Mouse (Mus musculus) layer of hippocampus, adult 11-12 months (tissue): ENCODE measurements around the gene Nfia.

ENCODE experiments used
- DNase-seq: peaks from one replicate; pipeline ENCODE4 v3.0.0; 2022; ENCODE audit warnings: low spot score

Gene Nfia

DNA sequence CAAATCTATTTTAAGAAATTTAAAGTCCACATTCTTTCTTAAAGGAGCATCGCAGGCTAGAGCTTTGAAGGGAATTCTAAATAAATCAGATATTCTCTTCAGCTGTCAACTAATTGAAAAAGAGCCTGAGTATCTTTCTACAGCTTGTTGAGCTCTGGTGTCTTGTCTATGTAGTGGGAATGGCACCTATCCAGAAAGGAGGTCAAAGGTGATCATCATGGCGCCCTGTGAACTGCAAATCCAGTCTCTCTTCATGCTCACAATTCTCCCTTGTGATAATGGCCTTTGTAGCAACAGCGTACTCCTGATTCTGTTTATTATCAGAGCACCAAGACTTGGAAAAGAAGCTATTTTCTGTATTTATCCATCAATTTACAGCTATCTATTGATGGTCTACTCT is 6.4 kb upstream of the Nfia start:
- no peak for DNase-seq

DNA sequence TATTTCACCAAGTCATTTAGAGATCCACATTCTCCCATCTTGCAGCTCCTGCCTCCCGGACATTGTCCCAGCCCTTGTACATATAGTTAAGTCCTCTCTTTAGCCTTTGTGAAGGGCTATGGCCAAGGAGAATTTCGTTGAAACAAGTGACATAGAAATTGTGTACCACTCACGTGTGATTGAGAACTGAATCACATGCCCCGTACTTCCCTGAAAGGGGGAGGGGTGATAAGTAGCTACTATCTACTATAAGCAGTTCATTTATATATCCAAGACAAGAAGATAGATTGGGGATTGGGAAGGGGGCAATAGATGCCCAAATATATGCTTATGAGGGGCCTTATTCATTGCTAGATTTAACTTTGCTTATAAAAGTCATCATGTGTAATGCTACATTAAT is 5.5 kb upstream of the Nfia start:
- no peak for DNase-seq

DNA sequence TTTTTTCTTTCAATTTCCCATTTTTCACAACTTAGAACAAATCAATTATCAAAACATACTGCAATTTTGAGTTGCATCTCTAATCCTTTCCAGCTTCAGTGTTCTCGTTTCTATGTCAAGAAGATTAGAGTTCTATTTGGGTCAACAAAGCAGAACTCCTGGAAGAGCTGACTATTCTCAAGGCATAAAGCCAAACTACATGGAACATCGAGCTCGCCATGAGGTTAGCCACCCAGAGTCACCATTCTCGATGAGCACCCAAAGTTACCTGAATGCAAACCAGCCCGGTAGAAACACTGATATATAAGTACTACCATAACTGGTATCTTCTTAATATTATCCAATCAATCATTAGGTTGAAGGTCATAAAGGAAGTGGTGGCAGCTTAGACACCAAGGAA is 5.0 kb upstream of the Nfia start:
- DNase-seq, result no peak

DNA sequence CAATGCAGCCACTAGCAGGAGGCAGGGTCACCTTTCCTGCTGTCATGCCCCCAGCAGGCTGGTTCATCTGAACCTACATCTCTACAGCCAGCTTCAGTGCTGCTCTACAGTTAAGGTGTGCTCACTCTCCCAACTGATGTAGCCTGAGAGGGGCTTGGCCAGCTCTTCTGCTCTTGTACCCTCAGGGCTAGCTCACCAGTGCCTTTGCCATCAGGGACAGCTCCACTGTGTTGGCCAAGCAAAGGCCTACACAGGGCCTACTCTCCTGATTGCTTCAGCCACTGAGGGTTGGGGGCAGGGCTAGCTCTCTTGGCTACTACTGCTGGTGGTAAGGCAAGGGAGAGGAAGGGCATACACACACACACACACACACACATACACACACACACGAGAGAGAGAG is 2.7 kb upstream of the Nfia start:
- DNase-seq, result no peak

DNA sequence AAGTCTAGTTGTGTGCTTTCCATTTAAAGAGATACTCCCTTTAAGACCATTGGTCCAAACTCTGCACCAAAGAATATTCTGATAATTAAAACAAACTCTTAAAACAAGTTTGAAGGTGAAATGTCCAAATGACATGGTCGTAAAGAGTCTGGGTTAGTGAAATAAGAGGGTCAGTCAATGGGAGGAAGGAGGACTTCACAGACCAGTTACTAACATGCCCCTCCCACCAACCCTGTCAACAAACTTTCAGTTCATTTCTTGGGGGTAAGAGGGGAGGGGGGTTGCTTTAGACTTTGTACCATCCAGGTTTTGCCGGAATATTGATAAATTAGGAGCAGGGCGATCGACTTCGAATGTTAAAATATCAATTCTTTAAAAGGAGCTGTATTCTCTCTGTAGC is 1.1 kb upstream of the Nfia start:
- DNase-seq, result no peak

DNA sequence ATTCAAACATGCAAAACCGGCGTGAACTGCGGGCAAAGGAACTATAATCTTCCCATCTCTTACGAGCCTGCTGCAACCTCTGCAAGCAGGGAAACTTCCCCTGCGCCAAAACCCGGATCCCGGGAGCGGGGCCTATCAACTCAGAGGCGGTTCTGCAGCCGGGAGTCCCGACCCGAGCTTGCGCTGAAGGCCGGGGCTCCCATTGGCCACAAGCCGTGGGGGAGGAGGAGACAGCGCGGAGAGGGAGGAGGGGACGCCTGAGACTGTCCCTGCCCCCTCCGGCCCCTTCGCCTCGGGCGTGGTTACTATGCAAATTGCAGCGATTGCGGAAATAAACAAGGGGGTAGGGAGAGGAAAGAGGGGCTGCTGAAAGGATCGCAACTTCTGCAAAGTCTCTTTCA is 450 bp upstream of the Nfia start:
- DNase-seq, result peak; percentile 97

DNA sequence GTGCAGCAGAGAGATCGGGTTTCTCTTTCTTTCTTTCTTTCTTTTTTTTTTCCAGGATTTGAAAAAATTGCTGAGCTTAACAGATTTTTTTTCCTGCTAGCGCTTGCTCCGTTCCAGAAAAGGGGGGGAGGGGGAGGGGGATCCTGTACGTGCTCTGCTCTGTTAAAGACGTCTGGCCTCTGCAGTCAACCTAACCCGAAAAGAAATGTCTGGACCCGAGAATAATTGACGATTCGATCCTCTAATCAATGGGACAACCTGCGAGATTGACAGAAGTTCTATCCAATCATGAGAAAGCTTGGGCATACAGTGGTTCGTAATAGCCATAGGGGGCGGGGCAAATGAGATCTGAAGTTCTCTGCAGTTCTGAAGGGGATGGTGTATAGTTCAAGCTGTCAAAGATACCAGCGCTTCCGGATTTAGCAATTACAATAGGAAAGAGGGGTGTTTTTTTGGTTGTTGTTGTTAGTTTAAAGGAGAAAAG is 618 bp downstream of the Nfia start:
- DNase-seq, result peak; percentile 97

DNA sequence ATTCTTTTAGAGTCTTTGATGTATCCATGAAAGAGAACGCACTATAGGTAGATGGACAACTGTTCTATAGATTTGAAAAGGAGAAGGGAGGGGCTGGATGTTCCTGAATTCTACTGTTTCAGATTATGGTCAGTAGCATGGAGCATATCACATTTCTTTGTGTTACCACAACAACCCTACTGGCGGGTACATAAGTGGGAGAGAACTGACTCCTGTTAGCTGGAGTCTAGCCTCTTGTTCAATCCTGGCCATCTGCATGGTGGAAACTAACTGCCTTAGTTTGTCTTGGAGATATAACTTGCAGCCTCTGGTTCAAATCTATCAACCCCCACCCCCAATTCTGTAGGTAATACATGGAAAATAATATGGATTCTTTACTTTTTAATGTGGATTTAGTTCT is 1.3 kb downstream of the Nfia start:
- no peak for DNase-seq

DNA sequence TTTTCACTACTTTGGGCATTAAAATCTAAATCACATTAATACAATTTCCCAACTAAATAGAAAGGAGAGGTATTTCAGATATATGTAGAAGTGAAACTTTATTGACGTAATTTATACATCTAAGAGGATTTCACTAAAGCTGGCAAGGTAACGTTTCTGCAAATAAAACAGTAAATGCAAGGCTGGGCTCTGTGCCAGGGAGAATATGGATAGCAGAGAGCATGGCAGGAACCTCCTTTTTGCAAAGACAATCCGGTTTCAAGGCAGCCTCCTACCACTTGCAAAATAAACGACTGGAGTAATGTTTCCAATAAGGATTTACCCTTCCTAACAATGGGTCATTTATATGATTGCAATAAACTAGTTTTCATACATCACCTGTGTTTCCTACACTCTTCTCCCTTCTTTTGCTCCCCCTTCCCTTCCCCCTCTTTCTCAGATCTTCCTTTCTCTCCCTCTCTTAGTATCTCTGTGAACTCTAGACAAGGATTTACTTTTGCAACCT is 2.0 kb downstream of the Nfia start:
- no peak for DNase-seq

DNA sequence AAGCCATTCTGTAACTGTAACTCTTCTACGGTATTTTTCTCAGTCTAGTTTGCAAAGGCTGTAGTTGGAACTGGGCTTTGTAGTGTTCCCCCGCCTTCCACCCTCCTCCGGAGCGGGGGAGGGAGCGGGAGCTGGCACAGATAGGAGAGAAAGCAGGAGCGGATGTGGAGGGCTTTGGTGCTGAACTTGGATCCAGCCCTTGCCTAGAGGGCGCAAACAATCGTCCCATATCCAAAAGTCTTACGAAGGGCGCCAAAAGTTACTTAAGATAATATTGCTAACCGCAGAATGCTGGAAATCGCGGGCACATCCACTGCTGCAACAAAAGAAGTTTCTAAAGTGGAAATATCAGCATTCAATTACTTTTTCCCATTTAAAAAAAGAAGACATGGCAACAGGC is 2.5 kb downstream of the Nfia start:
- DNase-seq, result no peak

DNA sequence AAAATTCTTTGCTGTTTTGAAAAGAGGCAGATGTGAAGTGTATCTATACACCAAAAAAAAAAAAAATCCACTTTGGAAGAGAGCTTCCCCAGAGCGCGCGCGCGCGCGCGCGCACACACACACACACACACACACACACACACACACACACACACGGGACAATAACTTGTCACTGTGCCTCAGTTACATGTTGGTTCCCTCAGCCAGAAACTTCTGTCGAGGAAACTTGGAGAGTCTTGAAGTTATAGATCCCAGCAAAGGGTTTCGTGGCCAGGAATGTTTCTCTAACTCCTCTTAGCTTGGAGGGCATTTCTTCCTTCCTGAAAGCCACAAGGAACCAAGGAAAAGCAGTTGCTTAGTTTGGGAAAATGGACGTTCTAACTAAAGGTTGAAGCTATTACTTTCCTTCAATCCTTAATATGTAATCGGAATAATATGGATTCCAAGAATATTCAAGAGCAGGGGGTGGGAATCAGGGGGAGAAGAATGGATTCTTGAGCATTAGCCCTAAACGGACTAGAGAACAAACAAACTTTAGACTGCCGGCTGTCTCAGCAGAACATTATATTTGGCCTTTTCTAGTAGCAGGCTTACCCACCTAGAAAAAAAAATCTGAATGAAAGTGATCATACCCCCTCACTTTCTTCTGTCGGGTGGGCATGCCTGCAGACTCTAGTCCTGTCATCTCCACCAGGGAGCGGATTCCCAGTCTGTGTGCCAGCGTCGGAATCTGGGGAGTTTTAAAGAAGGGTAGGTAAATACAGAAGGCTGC is 3.1 kb downstream of the Nfia start:
- DNase-seq, result no peak

DNA sequence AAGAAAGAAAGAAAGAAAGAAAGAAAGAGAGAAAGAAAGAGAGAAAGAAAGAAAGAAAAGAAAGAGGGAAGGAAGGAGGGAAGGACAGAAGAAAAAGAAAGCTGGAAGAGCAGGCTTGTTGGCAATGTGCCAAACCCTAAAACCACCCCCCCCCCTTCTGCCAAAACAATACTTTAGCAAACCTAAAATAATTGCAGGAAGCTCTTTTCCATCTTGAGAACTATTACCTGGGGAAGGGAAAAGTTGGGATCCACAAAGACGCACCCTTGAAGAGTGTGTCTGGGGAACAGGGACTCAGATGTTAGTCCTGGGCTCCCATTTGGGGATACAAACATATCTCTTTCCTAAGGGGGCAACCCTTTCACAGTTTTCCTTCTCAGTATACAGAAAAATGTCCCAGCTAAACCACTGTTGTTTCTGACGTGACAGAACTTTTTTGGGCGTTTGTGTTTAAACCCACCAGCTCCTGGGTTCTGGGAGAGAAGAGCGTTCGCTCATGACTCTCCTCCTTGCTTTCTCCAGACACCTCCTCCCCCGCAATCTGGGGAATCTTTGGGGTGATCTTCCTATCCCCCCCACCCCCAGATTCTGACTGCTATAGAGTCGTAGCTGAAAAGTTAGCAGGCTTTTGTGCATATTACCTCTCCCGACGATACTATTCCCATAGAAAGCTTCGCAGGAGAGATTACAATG is 4.0 kb downstream of the Nfia start:
- no peak for DNase-seq

DNA sequence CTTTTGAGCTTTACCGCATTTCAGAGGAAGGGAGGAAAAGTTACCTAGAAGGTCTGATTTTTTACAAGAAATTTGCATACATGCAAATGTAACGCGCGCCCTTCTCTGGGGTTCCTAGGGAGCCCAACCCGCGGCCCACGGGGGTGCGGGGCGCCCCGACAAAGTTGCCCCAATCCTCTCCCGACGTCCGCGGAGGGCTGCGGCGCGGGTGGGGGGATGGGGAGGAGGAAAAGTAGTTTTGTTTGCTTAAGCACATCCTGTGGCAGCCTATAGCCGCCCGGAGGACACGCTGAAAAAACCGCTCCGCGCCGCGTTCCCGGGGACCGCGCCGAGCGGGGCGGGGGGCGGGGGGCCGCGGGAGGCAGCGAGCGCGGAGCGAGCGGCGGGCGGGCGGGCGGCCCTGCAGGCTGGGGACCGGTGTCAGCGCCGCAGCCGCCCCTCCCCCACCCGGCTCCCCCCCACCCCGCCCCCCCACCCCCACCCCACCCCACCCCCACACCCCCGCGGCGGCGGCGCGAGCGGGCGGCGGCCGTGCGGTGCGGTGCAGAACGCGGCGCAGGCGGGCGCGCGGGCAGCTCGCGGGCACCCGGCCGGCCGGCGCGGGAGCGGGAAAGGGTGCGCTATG is 4.7 kb downstream of the Nfia start:
- no peak for DNase-seq

DNA sequence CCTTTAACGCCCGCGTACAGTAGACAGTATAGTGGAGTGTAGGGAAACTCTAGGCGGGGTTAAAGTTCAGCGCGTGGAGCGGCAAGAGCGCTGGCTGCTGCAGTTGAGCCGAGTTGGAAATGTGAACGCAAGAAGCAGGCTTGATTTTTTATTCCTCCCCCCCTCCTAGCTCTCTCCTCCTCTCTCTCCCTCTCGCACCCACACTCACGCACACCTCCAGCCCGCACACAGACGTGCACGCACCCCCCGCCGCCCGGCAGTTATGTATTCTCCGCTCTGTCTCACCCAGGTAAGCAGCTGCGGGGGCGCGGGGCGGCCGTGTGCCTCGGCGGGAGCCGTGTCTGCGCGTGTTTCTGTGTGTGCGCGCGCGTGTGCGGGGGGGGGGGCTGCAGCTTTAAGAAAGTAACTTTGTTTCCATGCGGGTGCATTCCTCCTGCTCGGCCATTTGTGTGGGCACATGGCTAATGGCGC is 5.2 kb downstream of the Nfia start, which contains the start of gene E130114P18Rik:
Gene E130114P18Rik, minus strand, starts transcription at position 373 of the 471 bp plus-strand sequence.
- no peak for DNase-seq

DNA sequence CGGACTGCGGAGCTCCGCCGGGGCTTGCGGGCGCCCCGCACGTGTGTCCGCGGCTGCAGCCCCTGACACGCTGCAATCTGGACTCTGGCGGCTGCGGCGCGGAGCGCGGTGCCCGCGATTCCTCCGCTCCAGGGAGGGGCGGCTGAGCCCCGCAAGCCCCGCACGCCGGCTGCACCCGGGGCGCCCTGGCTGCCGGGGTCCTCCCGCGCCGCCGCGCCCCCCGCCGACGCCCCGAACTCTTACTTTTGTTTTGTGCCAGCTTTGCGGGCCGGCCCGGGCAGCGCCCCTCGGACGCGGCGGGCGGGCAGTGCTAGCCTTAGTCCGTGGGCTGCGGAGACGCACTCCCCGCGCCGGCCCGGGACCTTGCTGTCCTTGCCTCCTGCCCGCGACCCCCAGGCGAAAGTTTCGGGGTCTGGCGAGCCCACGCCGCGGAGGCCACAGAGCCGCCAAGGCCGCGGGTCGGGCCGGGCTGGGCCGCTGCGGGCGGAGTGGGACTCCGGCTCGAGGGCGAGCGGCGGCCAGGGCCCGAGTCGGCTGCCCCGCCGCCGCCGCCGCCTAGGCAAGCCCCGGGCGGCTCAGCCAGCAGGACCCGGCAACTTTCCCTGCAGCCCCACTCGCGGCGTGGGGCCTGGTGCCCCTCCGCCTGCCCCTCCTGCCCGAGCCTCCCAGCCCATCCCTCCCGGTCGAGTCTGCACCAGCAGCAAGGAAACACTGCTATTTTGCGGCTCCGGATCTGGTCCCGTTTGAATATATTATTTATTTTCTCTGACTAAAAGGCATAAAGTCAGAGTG is 5.9 kb downstream of the Nfia start:
- no peak for DNase-seq

DNA sequence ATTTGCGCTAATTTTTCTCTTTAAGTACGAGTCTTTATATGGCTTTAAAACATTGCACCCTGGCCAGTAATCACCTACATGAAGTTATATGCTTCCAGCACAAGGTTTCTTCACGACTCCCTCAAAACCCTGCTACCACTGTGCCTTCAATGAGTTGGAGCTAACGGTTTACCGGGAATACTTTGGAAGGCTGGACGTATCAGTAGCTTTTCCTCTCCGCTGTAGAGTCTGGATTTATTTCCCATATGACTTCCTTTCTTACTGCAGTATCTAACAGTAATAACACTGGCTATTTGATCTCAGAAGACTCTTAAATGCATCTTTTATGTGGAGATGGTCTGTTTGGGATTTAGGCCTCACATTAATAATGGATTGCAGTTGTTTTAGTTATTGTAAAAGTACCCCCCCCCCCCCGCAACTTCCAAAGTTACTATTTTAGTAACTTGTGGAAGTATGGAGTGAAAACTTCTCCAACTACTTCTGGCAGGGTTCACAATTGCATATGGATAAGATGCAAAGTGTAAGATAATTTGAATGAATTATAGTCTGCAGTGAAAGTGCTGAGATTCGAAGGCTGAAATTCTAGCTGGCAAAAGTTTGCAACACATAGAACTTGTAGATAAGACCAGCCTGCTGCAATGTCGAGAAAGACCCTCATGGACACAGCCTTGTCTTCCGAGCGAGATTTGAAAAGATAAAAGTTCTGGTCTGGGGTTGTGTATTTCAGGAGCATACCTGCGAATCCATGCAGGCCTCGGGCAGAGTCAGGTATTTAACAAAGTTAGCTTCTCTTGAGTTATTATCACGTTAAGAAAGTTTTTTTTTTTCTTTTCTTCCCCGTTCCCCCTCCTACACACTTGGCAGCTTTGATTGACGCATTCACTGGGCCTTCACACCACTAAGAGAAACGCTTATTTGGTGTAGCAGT is 6.7 kb downstream of the Nfia start:
- DNase-seq, result no peak

DNA sequence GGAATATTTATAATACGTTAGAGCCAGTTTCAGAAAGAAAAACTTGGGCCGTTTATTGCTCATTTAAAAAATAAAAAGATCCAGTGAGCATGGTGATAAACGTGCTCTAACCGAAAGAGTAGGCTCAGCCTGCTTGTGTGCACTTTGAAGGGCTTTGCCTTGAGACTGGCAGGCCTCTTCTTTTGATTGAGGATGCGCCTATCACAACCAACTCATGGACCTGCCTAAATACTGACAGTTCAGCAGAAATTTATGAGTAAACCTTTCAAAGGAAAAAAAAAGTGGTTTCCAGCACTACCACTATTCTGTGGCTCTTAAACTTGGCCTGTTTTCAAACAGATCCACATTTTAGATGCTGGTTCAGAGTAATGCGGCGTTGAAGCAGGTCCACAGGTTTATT is 7.5 kb downstream of the Nfia start:
- DNase-seq, result no peak

DNA sequence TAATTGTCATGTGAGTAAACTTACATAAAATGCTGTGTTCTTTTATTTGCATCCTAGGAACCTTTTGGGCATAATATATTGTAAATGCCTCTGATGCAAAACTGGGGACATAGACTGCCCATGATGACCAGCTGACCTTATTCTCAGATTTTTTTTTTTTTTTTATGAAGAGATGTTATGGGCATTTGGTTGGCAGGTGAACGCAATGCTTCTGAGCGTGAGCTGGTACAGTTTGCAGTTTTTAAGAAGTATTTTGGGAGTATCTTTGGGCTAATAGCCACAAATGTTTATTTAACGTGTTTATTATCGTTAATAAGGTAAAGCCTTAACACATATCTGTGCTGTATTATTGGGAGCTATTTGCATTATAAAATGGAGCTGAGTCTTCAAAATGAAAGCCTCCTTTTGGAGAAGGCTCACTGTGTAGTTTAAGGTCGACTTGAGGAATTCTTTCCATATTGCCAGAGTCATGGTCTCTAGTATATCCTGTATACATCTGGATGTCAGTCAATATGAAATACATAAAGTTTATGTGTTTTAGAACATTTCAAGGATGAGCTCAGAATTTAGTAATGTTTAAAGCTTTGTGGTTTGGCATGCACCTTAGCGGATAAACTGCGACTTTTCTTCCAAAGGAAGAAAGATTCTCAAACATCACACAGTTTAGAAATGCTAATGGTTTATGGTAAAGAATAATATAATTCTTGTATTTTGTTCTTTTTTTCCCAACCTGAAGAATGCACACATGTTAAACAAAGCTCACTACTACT is 8.3 kb downstream of the Nfia start:
- no peak for DNase-seq

DNA sequence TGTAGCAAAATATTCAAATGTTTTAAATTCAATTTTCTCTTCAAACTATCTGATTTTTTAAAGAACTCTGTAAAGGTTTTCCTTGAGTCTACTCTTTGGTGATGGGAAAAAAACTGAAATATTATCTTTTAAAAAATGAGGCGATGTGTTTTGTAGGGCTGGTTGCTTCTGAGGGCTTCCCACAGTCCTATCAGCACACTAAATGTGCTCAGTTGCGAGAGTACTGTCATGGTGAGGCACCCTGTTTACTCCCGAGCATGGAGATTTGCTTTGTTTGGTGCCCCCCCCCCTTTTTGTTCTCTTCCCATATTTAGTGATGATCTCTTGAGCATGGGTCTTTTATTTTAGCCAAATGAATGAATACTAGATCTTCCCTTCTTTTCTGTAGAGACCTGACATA is 9.5 kb downstream of the Nfia start:
- DNase-seq, result no peak

DNA sequence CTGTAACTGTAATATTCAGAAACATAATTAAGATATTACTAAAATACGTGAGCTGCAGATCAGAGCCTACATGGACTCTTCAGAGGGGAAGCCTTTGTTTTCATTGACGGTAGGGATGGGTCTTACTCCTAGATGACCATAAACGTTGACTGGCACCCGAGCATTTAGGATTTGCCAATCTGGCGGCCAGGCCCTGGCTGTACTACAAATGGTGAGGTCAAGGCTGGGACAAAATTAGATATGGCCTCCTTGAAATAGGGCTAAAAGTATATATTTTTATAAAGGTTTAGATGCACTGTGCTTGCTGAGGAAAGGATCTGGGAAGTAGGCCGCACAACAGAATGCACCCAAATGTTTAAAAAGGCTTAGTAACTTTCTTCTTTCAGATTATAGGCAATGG is 10.0 kb downstream of the Nfia start:
- no peak for DNase-seq
